Mouse (Mus musculus): Measurements from ENCODE around the gene Foxp4.

Gene Foxp4

GRCm38 (mm10) chr17:47853336-47853735 is 71.1 kb downstream of the Foxp4 start:
- 95% methylated on average over 4 of the region's 4 CpGs for WGBS

DNA sequence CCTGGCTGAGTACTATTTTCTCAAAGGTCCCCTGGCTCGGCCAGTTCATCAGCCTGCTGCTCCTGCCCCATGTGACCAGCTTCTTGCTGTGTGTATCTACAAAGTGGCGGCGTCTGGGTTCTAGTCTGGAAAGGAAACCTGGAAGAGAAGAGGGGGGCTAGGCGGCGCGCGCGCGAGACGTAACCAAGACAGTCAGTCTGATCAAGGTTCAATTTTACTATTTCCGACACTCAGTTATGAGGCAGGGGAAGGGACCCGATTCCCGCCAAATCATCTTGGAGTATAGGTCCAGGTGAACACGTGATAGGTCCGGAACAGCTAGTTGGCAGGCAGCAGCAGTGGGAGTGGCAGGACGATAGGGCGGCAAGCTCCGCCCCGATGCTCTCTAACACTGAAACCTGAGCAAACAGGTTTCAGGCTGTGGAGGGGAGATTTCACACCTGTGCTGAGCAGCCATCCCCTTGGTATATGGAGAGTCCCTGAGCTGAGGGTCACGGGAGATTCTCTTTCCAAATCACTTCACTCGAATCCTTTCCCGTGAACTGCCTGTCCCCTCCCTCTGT is 72.6 kb downstream of the Foxp4 start:
- WGBS, result 24% methylated on average over 22 of the region's 22 CpGs

DNA sequence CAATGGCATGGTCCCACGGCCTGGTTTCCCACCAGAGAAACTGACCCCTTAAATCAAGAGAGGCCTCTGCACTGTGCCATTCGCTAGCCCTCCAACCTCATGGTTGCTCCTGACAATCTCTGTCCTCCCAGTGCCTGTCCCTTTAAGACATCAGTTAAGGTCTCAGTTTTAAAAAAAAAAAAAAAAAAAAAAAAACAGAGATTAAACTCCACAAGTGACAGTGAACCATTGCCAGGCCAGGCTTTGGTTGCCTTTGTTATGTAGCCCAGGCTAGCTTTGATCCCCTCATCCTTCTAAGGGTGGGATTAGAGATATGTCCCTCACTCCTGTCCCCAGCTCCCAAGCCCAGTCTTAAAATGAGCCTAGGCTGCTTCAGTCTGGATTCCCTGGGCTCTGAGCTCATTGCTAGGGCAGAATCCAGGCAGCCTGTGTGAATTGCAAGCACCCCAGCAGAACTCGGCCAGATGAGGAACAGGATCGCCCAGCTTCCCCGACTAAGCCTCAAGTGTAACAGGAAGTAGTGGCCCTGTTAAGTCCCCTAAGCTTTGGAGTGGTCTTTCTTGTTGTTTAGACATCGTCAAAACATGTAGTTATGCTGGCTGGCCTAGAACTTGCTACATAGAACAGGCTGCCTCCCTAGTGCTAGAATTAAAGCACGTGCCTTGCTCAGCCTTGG is 73.7 kb downstream of the Foxp4 start:
- WGBS, result 92% methylated on average over 7 of the region's 7 CpGs

- 69% methylated on average over 3 of the region's 3 CpGs for WGBS
Measured at GRCm38 (mm10) chr17:47850035-47850434, 74.4 kb downstream of the Foxp4 start.

DNA sequence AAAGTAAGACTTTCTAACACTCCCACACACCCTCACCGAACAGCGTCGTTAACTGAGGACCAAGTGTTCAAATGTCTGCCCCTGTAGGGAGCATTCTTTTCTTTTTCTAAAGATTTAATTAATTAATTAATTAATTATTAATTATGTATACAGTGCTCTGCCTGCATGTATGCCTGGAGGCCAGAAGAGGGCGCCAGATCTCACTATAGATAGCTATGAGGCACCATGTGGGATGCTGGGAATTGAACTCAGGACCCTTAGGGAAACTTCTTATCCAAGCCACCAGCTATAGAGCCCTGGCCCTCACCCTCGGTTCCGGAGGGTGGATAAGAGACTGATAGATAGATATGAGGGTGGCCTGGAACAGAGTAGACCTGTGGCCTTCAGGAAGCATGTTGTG is 76.5 kb downstream of the Foxp4 start:
- 68% methylated on average over 6 of the region's 6 CpGs for WGBS

GRCm38 (mm10) chr17:47845609-47846008 is 78.8 kb downstream of the Foxp4 start:
- 87% methylated on average over 11 of the region's 11 CpGs for WGBS

DNA sequence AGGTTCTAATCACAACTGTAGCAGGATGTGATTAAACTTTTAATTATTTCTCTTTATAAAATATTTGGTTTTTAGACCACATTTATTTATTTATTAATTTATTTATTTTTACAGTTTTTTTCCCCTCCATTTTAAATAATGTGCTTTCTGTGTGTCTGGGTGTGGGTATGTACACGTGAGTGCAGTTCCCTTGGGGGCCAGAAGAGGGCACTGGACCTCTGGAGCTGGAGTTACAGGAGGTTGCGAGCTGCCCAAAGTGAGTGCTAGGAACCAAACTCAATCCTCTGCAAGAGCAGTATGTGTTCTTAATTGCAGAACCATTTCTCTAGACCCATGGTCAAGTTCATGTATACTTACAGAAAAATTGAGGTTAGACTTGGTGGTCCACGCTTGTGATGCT is 81.0 kb downstream of the Foxp4 start:
- 98% methylated on average over 3 of the region's 3 CpGs for WGBS

GRCm38 (mm10) chr17:47841931-47842623 is 82.4 kb downstream of the Foxp4 start:
- WGBS, result 51% methylated on average over 19 of the region's 19 CpGs

DNA sequence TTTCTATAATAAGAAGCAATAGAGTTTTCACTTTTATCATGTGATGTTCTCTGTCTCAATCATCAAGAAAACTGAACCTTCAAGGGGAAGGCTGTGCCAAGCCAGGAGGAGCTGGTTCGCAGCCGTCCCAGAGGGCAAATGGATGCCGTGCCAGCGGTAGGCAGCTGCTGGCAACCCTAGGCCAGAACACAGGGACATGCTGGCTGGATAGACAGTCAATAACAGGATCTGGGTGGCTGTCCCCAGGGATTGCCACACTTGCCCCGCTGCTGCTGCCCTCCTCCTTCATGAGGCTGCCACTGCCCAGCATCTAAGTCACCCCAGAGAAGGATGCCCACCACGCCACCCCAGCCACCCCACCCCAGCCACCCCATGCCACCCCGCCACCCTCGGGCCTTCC is 82.9 kb downstream of the Foxp4 start:
- WGBS, result 91% methylated on average over 8 of the region's 8 CpGs

DNA sequence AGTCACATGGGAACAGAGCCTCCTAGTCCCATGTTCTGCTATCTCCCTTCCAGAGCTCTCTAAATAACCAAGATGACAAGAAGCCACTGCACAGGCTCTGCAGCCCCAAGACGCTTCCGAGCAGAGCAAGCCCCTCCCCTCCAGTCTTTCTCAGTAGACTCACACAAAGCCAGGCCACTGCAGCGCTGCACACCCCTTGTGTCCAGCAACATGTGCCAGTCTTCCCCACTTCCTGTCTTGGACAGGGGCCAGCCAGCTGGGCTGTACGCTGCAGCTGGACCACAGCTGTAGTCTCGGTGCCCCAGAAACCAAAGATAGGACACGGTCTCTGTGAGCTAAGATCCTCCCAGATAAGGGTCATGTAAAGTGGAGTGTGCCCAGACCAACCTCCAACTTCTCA is 86.6 kb downstream of the Foxp4 start:
- 50% methylated on average over 6 of the region's 6 CpGs for WGBS

DNA sequence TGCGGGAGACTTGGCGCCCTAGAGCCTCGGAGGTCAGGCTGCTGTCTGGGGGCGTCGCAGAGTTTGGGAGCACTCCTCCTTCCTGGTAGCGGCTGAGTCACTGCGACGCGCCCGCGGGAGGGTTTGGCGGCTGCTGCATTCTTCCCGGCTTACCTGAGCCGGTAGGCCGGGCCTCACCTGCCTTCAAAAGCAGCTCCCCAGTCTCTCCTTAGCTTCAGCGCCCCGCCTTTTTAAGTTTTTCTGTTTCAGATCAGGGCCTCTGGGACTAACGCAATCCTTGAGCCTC is 90.0 kb downstream of the Foxp4 start, which contains the start of gene Mdfi:
Mdfi (minus strand) TSS at position 210 of the 286 bp plus-strand sequence.
- WGBS, result 11% methylated on average over 18 of the region's 18 CpGs

DNA sequence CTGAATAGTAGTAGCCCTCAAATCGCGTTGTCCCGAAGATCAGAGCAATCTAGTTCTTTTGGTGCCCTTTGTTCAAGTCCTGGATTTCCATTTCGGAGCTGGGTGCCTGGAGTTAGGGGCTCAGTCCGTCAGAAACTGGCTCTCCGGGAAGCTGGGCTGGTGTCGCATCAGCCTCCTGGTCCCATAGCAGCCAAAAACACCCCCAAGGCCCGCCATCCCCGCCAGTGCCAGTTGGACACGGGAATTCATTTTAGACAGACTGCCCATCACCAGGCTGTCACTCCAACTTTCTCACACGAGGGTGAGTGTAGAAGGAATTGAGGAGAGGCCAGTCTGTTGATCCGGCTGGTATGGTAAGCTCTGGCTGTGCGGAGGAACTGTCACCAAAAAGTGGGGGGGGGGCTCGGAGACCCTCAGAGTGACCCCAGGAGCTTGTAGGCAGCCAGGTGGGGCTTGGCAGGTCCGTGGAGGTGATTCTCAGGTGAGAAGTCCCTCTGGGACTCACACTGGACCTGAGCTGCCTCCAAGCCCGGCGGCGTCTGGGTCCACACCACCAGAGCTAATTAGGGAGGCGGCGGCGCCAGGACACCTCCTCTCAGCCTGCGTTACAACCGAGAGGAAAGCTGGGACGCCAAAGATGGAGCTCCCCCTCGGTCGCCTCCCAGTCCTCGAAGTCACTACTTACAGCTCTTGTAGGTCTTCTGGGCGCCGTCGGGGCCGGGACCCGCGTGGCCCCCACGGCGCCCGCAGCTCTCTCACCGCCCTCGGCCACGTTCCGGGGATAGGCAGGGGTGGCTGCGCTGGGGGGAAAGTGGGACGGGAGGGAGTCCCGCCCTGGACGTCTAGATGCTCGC is 90.6 kb downstream of the Foxp4 start:
- WGBS, result 3% methylated on average over 45 of the region's 45 CpGs

DNA sequence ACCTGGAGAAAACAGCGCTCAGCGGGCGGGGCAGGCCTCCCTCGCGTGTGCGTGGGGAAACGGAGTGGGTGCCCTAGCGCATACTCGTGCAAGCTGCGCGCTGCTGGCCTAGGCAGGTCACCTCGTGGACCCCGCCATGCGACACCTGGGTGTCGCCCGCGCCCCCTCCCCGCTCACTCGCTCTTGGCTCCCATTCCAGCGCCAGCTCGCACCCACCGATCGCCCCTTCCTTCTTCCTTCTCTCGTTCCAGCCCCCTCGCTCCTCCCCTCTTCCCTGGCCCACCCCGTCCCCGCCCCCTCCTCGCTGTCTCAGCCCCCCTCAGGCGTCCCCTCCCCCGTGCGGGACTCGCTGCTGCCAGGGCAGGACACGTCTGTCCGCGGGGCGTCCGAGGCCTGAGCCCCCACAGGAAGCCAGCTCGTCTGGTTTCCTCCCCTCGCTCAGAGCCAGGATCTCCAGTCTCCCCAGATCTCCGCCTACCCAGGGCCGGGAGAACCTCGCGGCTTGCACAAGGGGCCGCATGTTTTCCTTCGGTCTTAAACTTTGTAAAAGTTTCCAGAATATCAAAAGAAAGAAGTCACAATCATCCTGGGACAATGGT is 91.3 kb downstream of the Foxp4 start:
- 1% methylated on average over 40 of the region's 45 CpGs for WGBS

DNA sequence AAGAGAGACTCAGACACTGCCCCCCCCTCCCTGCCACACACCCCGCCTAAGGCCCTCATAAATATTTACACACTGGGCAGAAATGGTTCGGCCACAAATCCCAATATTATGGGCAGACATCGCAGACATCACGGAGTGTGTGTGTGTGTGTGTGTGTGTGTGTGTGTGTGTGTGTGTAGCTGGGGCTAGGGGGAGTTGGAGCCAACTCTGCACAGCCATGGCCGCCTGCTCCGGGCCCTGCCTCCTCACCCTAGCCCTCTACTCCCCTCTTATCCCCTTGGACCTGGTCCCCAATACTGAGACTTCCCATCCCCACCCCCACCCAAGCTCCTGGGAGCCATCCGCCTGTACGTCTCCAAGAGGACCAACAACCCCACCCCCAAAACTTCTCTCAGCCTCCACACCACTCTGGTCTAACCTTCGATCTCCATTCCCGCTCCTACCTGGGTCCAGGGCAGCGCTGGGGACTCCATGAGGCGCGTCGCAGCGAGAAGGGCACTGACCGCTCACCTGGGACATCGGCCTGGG is 91.9 kb downstream of the Foxp4 start:
- 12% methylated on average over 17 of the region's 17 CpGs for WGBS

GRCm38 (mm10) chr17:47831772-47832171 is 92.7 kb downstream of the Foxp4 start:
- 79% methylated on average over 5 of the region's 5 CpGs for WGBS

GRCm38 (mm10) chr17:47831161-47831560 is 93.3 kb downstream of the Foxp4 start:
- WGBS, result 67% methylated on average over 9 of the region's 9 CpGs

DNA sequence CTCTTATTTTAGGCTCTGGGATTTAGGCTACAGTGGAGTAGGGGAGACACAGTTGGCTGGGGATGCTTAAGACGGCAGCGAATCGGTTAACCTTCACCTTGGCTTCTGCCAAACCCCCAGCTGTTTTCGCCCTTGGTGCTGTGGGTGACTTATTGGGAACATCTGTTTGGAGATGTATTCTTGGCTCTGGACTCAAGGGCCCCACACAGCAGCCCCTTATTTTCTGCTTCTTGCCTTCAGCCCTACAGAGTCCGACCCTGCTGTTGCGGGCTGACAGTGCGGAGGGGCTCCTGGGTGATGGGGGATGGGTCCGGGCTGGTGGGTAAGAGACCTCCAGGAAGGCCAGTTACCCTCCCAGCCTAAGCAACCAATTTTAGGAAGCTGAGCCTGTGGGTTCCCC is 103.1 kb downstream of the Foxp4 start:
- 83% methylated on average over 8 of the region's 8 CpGs for WGBS

- WGBS, result 88% methylated on average over 13 of the region's 13 CpGs
Measured at GRCm38 (mm10) chr17:47818038-47818725, 106.3 kb downstream of the Foxp4 start.
